Mouse (Mus musculus) kidney, postnatal 14 days (tissue): ENCODE data around the gene Ndufa6.
"Not testable (repeated sequence)": the region's sequence is repeated elsewhere in the genome, so short reads cannot be mapped to it uniquely, and the experiment has no call there.

Experiments used
- DNase-seq: peaks from one replicate; pipeline ENCODE4 v3.0.0; 2022; ENCODE audit warnings: mixed read lengths

Gene Ndufa6

GRCm38 (mm10) chr15:82354126-82354945 lies at the start of gene Ndufa6:
Gene Ndufa6 (minus strand): TSS chr15:82354322.
- DNase-seq = peak; percentile 98

GRCm38 (mm10) chr15:82403606-82404005 lies 49.5 kb upstream of the Ndufa6 start:
- no peak for DNase-seq

GRCm38 (mm10) chr15:82402741-82403140 lies 48.6 kb upstream of the Ndufa6 start:
- DNase-seq = no peak

GRCm38 (mm10) chr15:82402106-82402505 lies 48.0 kb upstream of the Ndufa6 start:
- DNase-seq = no peak

- DNase-seq = no peak
Observed at GRCm38 (mm10) chr15:82401516-82401915, 47.4 kb upstream of the Ndufa6 start.

- not testable (repeated sequence) for DNase-seq
Observed at GRCm38 (mm10) chr15:82395955-82396354, 41.8 kb upstream of the Ndufa6 start.

- not testable (repeated sequence) for DNase-seq
Observed at GRCm38 (mm10) chr15:82393922-82394321, 39.8 kb upstream of the Ndufa6 start, which contains the start of gene Cyp2d11. Gene Cyp2d11 (minus strand): TSS chr15:82394022.

- DNase-seq = not testable (repeated sequence)
Observed at GRCm38 (mm10) chr15:82389916-82390315, 35.8 kb upstream of the Ndufa6 start.

GRCm38 (mm10) chr15:82385729-82386128 lies 31.6 kb upstream of the Ndufa6 start:
- DNase-seq = no peak

- DNase-seq = no peak
Observed at GRCm38 (mm10) chr15:82382441-82382840, 28.3 kb upstream of the Ndufa6 start.

- no peak for DNase-seq
Observed at GRCm38 (mm10) chr15:82380714-82381062, 26.6 kb upstream of the Ndufa6 start.

GRCm38 (mm10) chr15:82379871-82380713 lies 26.0 kb upstream of the Ndufa6 start, which contains the start of gene Cyp2d22:
Gene Cyp2d22 (minus strand): TSS chr15:82380260.
- peak; percentile 78 for DNase-seq

- no peak for DNase-seq
Observed at GRCm38 (mm10) chr15:82379511-82379870, 25.4 kb upstream of the Ndufa6 start.

- peak; percentile 54 for DNase-seq
Observed at GRCm38 (mm10) chr15:82378261-82379180, 24.4 kb upstream of the Ndufa6 start.

GRCm38 (mm10) chr15:82377701-82378100 lies 23.6 kb upstream of the Ndufa6 start:
- no peak for DNase-seq

GRCm38 (mm10) chr15:82376393-82377138 lies 22.4 kb upstream of the Ndufa6 start:
- DNase-seq = peak; percentile 83

- no peak for DNase-seq
Observed at GRCm38 (mm10) chr15:82375855-82376254, 21.7 kb upstream of the Ndufa6 start.

GRCm38 (mm10) chr15:82374437-82374836 lies 20.3 kb upstream of the Ndufa6 start:
- no peak for DNase-seq

- no peak for DNase-seq
Observed at GRCm38 (mm10) chr15:82372991-82373390, 18.9 kb upstream of the Ndufa6 start.

- no peak for DNase-seq
Observed at GRCm38 (mm10) chr15:82372446-82372845, 18.3 kb upstream of the Ndufa6 start.

- DNase-seq = no peak
Observed at GRCm38 (mm10) chr15:82368851-82369250, 14.7 kb upstream of the Ndufa6 start.

GRCm38 (mm10) chr15:82368146-82368545 lies 14.0 kb upstream of the Ndufa6 start:
- DNase-seq = no peak
